Mouse (Mus musculus): ENCODE results near the gene Nxf1. TPM values are rescaled to one million over a fixed set of nuclear protein-coding genes. Genes with fewer than 3 reads are reported as not detected.

Gene Nxf1
- polyA plus RNA-seq, 3 experiments from 2014 or later = 130 to 193 (median 160) TPM

DNA sequence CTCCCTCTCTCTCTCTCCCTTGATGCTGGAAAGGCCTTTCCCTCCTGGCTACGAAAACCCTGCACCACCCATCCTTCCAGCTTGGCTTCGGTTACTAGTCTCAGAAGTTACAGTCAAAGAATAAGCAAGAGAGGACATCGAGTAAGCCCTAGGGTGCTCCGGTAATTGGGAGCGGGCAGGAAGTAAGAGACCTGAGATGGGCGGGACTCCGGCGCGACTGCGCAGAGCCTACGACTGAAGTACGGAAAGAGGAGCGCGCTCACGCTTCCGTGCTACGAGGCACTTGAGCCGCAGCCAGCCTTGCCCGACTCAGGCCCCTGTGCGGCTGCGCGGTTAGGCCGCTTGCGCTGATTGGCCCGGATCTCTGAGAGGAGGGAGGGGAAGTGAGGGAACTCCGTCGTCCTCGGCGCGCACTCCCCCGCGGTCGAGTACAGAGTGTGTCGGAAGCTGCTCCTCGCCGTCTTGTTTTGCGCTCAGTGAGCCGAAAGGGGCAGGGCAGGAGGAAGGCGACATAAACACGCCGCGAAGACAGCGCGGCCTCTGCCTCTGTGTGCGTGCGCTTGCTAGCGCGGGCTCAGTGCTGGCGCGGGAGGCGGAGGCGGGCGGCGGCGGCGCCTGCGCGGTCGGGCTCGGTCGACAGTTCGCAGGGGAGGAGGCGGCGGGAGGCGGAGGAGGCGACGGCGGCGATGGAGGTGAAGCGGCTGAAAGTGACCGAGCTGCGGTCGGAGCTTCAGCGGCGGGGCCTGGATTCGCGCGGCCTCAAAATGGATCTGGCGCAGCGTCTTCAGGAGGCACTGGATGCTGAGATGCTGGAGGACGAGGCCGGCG lies 62.9 kb downstream of the Nxf1 start, which contains the start of gene Hnrnpul2:
TSS of gene Hnrnpul2 (plus strand) at position 415 of the 828 bp plus-strand sequence.
- ATAC-seq = peak; percentile 82

Other genes with a start within 250 kb of the Nxf1 start
- not detected for gene Slc22a8, start 165.8 kb upstream of the Nxf1 start, polyA plus RNA-seq (2017; shearing (Covaris generic))
- not detected for gene Slc22a6, start 139.0 kb upstream of the Nxf1 start, polyA plus RNA-seq (2017; shearing (Covaris generic))
- gene Chrm1, start 93.3 kb upstream of the Nxf1 start, polyA plus RNA-seq (2017; shearing (Covaris generic)) = not detected
- 10 to 100 TPM; 60.5 to 74.4 (median 68.9) TPM for gene Slc3a2, start 33.7 kb upstream of the Nxf1 start, polyA plus RNA-seq (2017; shearing (Covaris generic))
- gene Wdr74, start 21.2 kb upstream of the Nxf1 start, polyA plus RNA-seq (2017; shearing (Covaris generic)) = 10 to 100 TPM; 38.0 to 71.7 (median 66.5) TPM
- 1 to 10 TPM in 1 of 3 experiments, not detected in 2; 1.8 TPM for gene 1700092M07Rik, start 16.4 kb upstream of the Nxf1 start, polyA plus RNA-seq (2017; shearing (Covaris generic))
- 100 to 1,000 TPM in 2 of 3 experiments, 10 to 100 TPM in 1; 91.6 to 140 (median 134) TPM for gene Stx5a, start 15.7 kb upstream of the Nxf1 start, polyA plus RNA-seq (2017; shearing (Covaris generic))
- gene Tmem223, start 13.9 kb downstream of the Nxf1 start, polyA plus RNA-seq (2017; shearing (Covaris generic)) = 100 to 1,000 TPM in 2 of 3 experiments, 10 to 100 TPM in 1; 96.4 to 128 (median 119) TPM
- gene Tmem179b, start 17.4 kb downstream of the Nxf1 start, polyA plus RNA-seq (2017; shearing (Covaris generic)) = 100 to 1,000 TPM; 109 to 112 (median 112) TPM
- gene Taf6l, start 29.3 kb downstream of the Nxf1 start, polyA plus RNA-seq (2017; shearing (Covaris generic)) = 1 to 10 TPM; 4.4 to 6.9 (median 5.9) TPM
- gene Polr2g, start 41.5 kb downstream of the Nxf1 start, polyA plus RNA-seq (2017; shearing (Covaris generic)) = 100 to 1,000 TPM; 186 to 196 (median 191) TPM
- gene Zbtb3, start 45.5 kb downstream of the Nxf1 start, polyA plus RNA-seq (2017; shearing (Covaris generic)) = 1 to 10 TPM; 2.1 to 3.0 (median 2.7) TPM
- gene Ttc9c, start 62.3 kb downstream of the Nxf1 start, polyA plus RNA-seq (2017; shearing (Covaris generic)) = 10 to 100 TPM; 38.6 to 60.1 (median 53.7) TPM
- 1 to 10 TPM; 5.0 to 8.3 (median 5.9) TPM for gene Hnrnpul2, start 62.9 kb downstream of the Nxf1 start, polyA plus RNA-seq (2017; shearing (Covaris generic))
- gene AC129217.1, start 72.7 kb downstream of the Nxf1 start, polyA plus RNA-seq (2017; shearing (Covaris generic)) = not detected
- 100 to 1,000 TPM in 1 of 3 experiments, 10 to 100 TPM in 2; 81.9 to 106 (median 95.9) TPM for gene Bscl2, start 80.4 kb downstream of the Nxf1 start, polyA plus RNA-seq (2017; shearing (Covaris generic))
- 1 to 10 TPM in 2 of 3 experiments, under 1 TPM in 1; 0.72 to 3.3 (median 1.6) TPM for gene Gng3, start 82.1 kb downstream of the Nxf1 start, polyA plus RNA-seq (2017; shearing (Covaris generic))
- gene Lrrn4cl, start 93.7 kb downstream of the Nxf1 start, polyA plus RNA-seq (2017; shearing (Covaris generic)) = under 1 TPM in 1 of 3 experiments, not detected in 2; 0.15 TPM
- gene Ubxn1, start 114.4 kb downstream of the Nxf1 start, polyA plus RNA-seq (2017; shearing (Covaris generic)) = 10 to 100 TPM; 56.1 to 63.1 (median 57.6) TPM
- 10 to 100 TPM; 78.4 to 90.3 (median 89.6) TPM for gene Uqcc3, start 123.8 kb downstream of the Nxf1 start, polyA plus RNA-seq (2017; shearing (Covaris generic))
- 100 to 1,000 TPM in 1 of 3 experiments, 10 to 100 TPM in 2; 92.4 to 104 (median 94.7) TPM for gene Lbhd1, start 126.7 kb downstream of the Nxf1 start, polyA plus RNA-seq (2017; shearing (Covaris generic))
- gene Gm49403, start 126.9 kb downstream of the Nxf1 start, polyA plus RNA-seq (2017; shearing (Covaris generic)) = not detected
- gene 1810009A15Rik, start 131.8 kb downstream of the Nxf1 start, polyA plus RNA-seq (2017; shearing (Covaris generic)) = 100 to 1,000 TPM; 105 to 125 (median 114) TPM
- 1 to 10 TPM in 1 of 3 experiments, not detected in 2; 1.1 TPM for gene Gm49416, start 131.9 kb downstream of the Nxf1 start, polyA plus RNA-seq (2017; shearing (Covaris generic))
- gene Ints5, start 135.9 kb downstream of the Nxf1 start, polyA plus RNA-seq (2017; shearing (Covaris generic)) = 10 to 100 TPM in 2 of 3 experiments, 1 to 10 TPM in 1; 8.5 to 11.9 (median 10.4) TPM
- 10 to 100 TPM; 58.8 to 59.6 (median 59.4) TPM for gene Ganab, start 141.0 kb downstream of the Nxf1 start, polyA plus RNA-seq (2017; shearing (Covaris generic))
- 10 to 100 TPM; 11.3 to 26.1 (median 20.0) TPM for gene B3gat3, start 163.3 kb downstream of the Nxf1 start, polyA plus RNA-seq (2017; shearing (Covaris generic))
- 10 to 100 TPM in 1 of 3 experiments, 1 to 10 TPM in 2; 3.2 to 22.7 (median 3.4) TPM for gene Rom1, start 172.3 kb downstream of the Nxf1 start, polyA plus RNA-seq (2017; shearing (Covaris generic))
- gene Eml3, start 172.5 kb downstream of the Nxf1 start, polyA plus RNA-seq (2017; shearing (Covaris generic)) = 10 to 100 TPM; 20.3 to 25.7 (median 20.4) TPM
- gene Mta2, start 184.8 kb downstream of the Nxf1 start, polyA plus RNA-seq (2017; shearing (Covaris generic)) = 10 to 100 TPM; 78.8 to 96.7 (median 81.2) TPM
- gene Tut1, start 196.8 kb downstream of the Nxf1 start, polyA plus RNA-seq (2017; shearing (Covaris generic)) = 10 to 100 TPM; 17.6 to 38.3 (median 35.3) TPM
- 100 to 1,000 TPM; 465 to 725 (median 677) TPM for gene Eef1g, start 210.0 kb downstream of the Nxf1 start, polyA plus RNA-seq (2017; shearing (Covaris generic))
- gene Ahnak, start 232.2 kb downstream of the Nxf1 start, polyA plus RNA-seq (2017; shearing (Covaris generic)) = 10 to 100 TPM; 42.4 to 81.3 (median 54.5) TPM

Measured in inflammation-experienced regulatory T-cells, adult 6 months (primary cell).